Mouse (Mus musculus) small intestine, adult 2 months (tissue): ENCODE data around the gene Fgr.

Experiments
- CTCF ChIP-seq: fragments of 200-500 bp; IDR thresholded peaks from 2 replicates; pipeline ENCODE4 v1.5.1; 2012; ENCODE audit warnings: low read depth, mild to moderate bottlenecking, control low read depth, inconsistent platforms, low read length, moderate library complexity, mixed read lengths; ENCODE audit not compliant: insufficient replicate concordance, insufficient read length; ENCODE audit errors: extremely low read depth
- POLR2A ChIP-seq: fragments of 200-500 bp; IDR thresholded peaks from 2 replicates; pipeline ENCODE4 v1.6.1; 2012; ENCODE audit warnings: low read depth, mild to moderate bottlenecking, control low read depth, inconsistent platforms, low read length, moderate library complexity

GRCm38 (mm10) chr4:133021181-133021671 is 47.3 kb downstream of the Fgr start:
- no peak for TF ChIP-seq CTCF
- TF ChIP-seq POLR2A = no peak
